Mouse (Mus musculus): Measurements from ENCODE around the gene Gpr137. TPM values are rescaled to one million over a fixed set of nuclear protein-coding genes. Genes with fewer than 3 reads are reported as not detected.
"Not testable (repeated sequence)": the region's sequence is repeated elsewhere in the genome, so short reads cannot be mapped to it uniquely, and the experiment has no call there.

Gene Gpr137
- total RNA-seq (2022) = 100 to 1,000 TPM; 101 to 106 (median 104) TPM

GRCm38 (mm10) chr19:6942249-6942691, at the start of gene Gpr137:
Gpr137 (minus strand) TSS chr19:6942480.
- DNase-seq (ENCODE audit: low spot score in 2 of 2) = peak; percentile 85 to 94

GRCm38 (mm10) chr19:6991166-6991565, 48.9 kb upstream of the Gpr137 start:
- DNase-seq (ENCODE audit: low spot score in 2 of 2) = not testable (repeated sequence)

GRCm38 (mm10) chr19:6990712-6991111, 48.4 kb upstream of the Gpr137 start:
- no peak for DNase-seq (ENCODE audit: low spot score in 2 of 2)

- no peak for DNase-seq (ENCODE audit: low spot score in 2 of 2)
These were observed 47.0 kb upstream of the Gpr137 start for GRCm38 (mm10) chr19:6989251-6989650.

- peak in 1 of 2 experiments; percentile 8 for DNase-seq (ENCODE audit: low spot score in 2 of 2)
These were observed 45.6 kb upstream of the Gpr137 start for GRCm38 (mm10) chr19:6987904-6988285.

GRCm38 (mm10) chr19:6987061-6987903, 45.0 kb upstream of the Gpr137 start, which contains the start of gene Vegfb:
Vegfb (minus strand) TSS chr19:6987651.
- peak in 1 of 2 experiments; percentile 60 for DNase-seq (ENCODE audit: low spot score in 2 of 2)

GRCm38 (mm10) chr19:6985951-6986708, 43.9 kb upstream of the Gpr137 start:
- no peak for DNase-seq (ENCODE audit: low spot score in 2 of 2)

- no peak for DNase-seq (ENCODE audit: low spot score in 2 of 2)
These were observed 43.0 kb upstream of the Gpr137 start for GRCm38 (mm10) chr19:6985300-6985699.

- no peak for DNase-seq (ENCODE audit: low spot score in 2 of 2)
These were observed 41.3 kb upstream of the Gpr137 start for GRCm38 (mm10) chr19:6983621-6984020.

- DNase-seq (ENCODE audit: low spot score in 2 of 2) = no peak
These were observed 39.2 kb upstream of the Gpr137 start for GRCm38 (mm10) chr19:6981465-6981864.

GRCm38 (mm10) chr19:6980381-6981093, 38.3 kb upstream of the Gpr137 start, which contains the start of gene Fkbp2:
Fkbp2 (minus strand) TSS chr19:6980501.
- DNase-seq (ENCODE audit: low spot score in 2 of 2) = peak in 1 of 2 experiments; percentile 98

- peak; percentile 97 to 100 for DNase-seq (ENCODE audit: low spot score in 2 of 2)
These were observed 37.5 kb upstream of the Gpr137 start for GRCm38 (mm10) chr19:6979486-6980380.

- peak in 1 of 2 experiments; percentile 76 for DNase-seq (ENCODE audit: low spot score in 2 of 2)
These were observed 36.8 kb upstream of the Gpr137 start for GRCm38 (mm10) chr19:6979001-6979479.

- DNase-seq (ENCODE audit: low spot score in 2 of 2) = no peak
These were observed 36.3 kb upstream of the Gpr137 start for GRCm38 (mm10) chr19:6978639-6978974.

- no peak for DNase-seq (ENCODE audit: low spot score in 2 of 2)
These were observed 35.7 kb upstream of the Gpr137 start for GRCm38 (mm10) chr19:6977759-6978638.

GRCm38 (mm10) chr19:6975537-6976521, 33.5 kb upstream of the Gpr137 start, which contains the start of gene Plcb3:
Plcb3 (minus strand) TSS chr19:6976470.
- DNase-seq (ENCODE audit: low spot score in 2 of 2) = no peak

- peak; percentile 69 to 72 for DNase-seq (ENCODE audit: low spot score in 2 of 2)
These were observed 32.2 kb upstream of the Gpr137 start, which contains the start of gene Ppp1r14b for GRCm38 (mm10) chr19:6974211-6975205. Ppp1r14b (plus strand) TSS chr19:6974968.
